Mouse (Mus musculus): ENCODE measurements around the gene Plbd2.

Gene Plbd2

DNA sequence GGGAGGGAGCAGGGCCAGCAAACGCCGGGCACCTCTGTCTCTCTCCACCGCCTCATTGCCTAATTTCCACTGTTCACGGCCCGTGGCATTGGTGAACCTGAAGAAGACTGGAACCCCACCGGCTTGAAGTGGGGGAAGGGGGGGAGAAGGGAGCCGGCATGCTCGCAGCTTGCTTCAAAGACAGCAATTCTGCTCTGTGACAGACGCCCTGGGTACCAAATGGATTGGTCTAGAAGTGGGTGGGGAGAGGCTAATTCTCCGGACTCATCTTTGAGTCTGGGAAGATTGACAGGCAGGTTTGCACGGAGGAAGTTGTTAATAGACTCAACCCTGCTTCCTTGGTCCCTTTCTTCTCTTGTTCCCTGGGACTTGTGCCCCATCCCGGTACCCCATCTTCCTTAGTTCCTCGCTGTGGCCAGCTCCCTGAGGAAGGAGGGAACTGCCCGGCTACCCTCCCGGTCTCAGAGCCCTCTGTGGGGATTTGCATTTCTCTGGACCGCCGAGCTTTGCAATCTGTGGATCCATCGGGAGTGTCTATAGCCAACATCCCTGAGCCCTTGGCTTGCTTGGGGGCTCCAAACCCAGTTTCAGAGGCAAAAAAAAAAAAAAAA, 66.4 kb downstream of the Plbd2 start:
- no peak for DNase-seq (ENCODE audit: low spot score)

DNA sequence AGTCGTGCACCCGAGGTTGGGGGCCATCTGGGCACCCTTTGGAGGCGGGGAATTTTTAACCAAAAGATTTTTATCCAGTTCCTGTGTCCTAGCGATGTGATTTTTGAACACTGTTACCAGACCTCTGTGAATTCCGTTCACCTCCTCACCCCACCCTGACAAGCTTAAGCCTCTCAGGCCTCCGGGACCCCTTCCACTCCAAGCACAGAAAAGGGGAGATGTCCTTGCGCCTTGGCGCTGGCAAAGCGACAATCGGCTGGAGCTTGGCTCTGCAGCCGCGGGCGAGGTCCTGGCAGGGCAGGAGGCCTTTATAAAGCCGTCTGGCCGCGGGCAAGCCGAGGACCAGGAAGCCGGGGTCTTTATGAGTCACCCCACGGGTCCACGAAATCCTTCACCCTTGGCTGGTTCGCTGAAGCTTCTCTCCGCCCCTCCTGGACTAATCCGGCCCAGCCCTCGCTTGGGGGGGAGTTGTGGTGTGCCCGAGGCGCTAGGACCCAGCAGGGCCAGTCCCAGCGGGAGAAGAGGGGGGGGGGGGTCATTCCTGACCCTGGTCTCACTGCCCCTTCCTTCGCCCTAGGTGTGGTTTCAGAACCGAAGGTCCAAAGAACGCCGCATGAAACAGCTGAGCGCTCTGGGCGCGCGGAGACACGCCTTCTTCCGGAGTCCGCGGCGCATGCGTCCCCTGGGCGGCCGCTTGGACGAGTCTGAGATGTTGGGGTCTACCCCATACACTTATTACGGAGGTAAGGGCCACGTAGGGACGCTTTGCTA, 67.5 kb downstream of the Plbd2 start:
- no peak for DNase-seq (ENCODE audit: low spot score)

DNA sequence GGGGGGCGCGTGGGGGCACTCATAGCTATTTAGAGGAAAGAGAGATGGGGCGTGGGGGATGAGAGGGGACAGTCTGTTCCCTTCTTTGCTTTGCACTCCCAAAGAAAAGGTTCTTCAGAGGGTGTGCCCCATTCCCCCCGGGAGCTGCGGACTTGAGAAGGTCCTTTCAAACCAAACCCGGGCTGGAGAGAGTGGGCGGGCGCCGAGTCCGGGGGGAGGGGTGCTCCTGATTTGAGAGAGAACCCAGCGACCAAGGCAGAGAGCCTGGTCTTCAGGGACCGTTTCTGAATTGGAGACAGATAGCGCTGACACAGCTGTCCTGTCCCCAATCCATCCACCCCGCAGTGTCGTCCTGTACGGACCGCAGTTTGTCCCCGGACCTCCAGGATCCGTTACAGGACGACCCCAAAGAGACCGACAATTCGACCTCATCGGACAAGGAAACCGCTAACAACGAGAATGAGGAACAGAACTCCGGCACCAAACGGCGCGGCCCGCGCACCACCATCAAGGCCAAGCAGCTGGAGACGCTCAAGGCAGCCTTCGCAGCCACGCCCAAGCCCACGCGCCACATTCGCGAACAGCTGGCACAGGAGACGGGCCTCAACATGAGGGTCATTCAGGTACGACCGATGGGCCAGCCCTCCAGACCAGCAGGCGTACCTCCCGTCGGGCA, 68.3 kb downstream of the Plbd2 start:
- DNase-seq (ENCODE audit: low spot score) = no peak

DNA sequence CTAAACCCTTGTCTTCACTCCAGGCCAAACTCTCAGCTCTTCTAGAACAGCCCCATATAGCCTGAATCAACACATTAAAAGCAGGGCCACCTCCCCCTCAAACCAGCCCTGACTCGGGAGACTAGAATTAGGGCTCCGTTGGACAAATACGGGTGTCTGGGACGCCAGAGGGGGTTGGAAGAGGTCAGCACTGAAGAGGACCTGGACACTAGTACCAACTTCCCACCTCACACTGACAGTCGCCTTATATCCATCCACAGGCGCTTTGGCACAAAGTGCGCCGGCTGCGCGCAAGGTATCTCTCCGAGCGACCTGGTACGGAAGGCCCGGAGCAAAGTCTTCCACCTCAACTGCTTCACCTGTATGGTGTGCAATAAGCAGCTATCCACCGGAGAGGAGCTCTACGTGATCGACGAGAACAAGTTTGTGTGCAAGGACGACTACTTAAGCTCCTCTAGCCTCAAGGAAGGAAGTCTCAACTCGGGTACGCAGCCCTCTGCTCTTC, 69.1 kb downstream of the Plbd2 start:
- no peak for DNase-seq (ENCODE audit: low spot score)

Measured in ovary, postnatal 14 days (tissue).